Mouse (Mus musculus): Measurements from ENCODE around the gene Alg2. TPM values are rescaled to one million over a fixed set of nuclear protein-coding genes. Genes with fewer than 3 reads are reported as not detected.

Gene Alg2
- polyA plus RNA-seq, 1 experiment = 22.7 TPM

DNA sequence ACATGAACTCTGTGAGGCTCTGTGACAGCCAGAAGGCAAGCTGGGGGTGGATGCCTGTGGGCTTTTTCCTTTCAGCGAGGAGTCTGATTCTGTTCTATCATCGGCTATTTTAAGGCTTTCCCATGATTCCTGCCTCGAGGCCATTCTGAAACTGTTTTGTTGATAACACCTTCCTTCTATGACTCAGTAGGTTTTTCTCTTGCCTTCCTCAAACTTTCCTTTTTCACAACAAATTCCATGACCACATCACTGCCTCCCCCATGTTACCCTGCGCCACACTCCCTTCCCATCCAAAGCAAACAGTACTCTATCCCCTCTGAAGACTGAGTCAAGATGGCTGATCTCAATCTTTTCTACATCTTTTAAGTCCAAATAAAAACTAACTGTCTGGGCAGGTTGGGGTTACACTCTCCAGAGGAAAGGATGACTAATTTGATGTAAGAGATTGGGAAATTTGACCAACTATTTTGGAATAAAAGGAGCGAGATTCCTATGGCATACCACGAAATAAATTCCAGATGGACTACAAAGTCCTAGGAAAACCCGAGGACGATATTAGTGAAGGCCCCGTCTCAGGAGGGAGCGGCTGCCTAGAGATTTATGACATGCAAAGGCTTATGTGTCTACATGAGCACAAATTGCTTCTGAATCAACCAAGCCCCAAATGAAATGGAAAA, 30.8 kb upstream of the Alg2 start:
- Histone ChIP-seq H3ac (ENCODE audit: control insufficient read depth, insufficient read length) (no peak overlapping the region), H3K4me2 (ENCODE audit: low read depth) (peak overlapping the region; percentile 73), H3K79me2 (ENCODE audit: control insufficient read depth, insufficient read depth) (no peaks in the 10 kb centered on the region), H3K27me3 (ENCODE audit: control insufficient read depth, insufficient read depth, insufficient read length) (no peaks in the 10 kb centered on the region), H3K4me3 (no peak overlapping the region), H3K36me3 (ENCODE audit: control insufficient read depth, insufficient read depth) (no peaks in the 10 kb centered on the region)
- peak; percentile 59; the same call in 1 of the 2 replicates for TF ChIP-seq CEBPB (IDR thresholded peaks at IDR 0.05; ENCODE audit: insufficient read depth, poor library complexity, severe bottlenecking)
- TF ChIP-seq POLR2A (IDR thresholded peaks at IDR 0.05; ENCODE audit: insufficient read length, low read depth) = no peak

DNA sequence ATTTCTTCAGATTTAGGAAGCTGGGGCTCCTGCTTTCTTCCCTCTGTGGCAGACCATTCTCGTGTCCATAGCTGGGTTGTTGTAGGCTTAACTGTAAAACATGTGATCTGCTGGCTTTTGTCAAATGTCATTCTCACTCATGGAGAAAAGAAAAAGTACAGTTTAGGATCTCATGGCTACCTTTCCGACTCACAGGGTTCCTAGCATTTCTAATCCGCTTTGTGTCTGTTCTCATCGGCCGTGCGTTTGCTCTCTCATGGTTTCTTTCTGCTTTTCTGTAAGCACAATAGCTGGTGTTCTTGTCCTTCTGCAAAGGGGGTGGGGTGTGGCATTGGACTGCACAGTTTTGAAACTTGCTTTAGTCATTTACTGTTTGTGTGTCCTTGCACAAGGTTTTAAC, 28.9 kb upstream of the Alg2 start:
- Histone ChIP-seq H3K4me2 (ENCODE audit: low read depth) (peak overlapping the region; percentile 4), H3K4me3 (no peak overlapping the region)
- TF ChIP-seq SRF (IDR thresholded peaks at IDR 0.05; ENCODE audit: control insufficient read depth, insufficient read length, low read depth) (no peak), E2F4 (IDR thresholded peaks at IDR 0.05; ENCODE audit: insufficient read depth) (no peak), USF1 (IDR thresholded peaks at IDR 0.05; ENCODE audit: low read depth) (no peak)

DNA sequence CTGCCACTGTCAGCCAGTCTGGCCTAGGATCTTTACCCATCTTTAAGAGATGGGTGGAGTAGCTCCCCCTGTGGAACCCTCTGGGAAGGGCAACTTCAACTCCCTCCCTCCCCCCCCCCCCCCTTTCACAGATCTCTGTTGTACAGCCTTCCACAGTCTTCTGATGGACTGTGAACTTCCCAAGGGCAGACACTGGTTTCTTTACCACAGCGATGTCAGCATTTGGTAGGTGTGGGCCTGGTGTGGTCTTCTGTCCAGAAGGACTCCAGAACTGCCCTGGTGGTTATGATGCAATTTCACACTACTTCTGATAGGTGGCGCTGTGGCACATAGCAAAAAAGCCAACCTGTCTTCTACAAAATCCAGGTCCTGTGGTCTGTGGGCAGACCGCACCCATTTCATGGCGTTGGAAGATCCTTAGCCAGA, 28.4 kb upstream of the Alg2 start:
- Histone ChIP-seq H3ac (ENCODE audit: control insufficient read depth, insufficient read length) (no peak overlapping the region), H3K36me3 (ENCODE audit: control insufficient read depth, insufficient read depth) (no peaks in the 10 kb centered on the region), H3K4me3 (no peak overlapping the region), H3K79me2 (ENCODE audit: control insufficient read depth, insufficient read depth) (no peaks in the 10 kb centered on the region), H3K27me3 (ENCODE audit: control insufficient read depth, insufficient read depth, insufficient read length) (no peaks in the 10 kb centered on the region), H3K4me2 (ENCODE audit: low read depth) (peak overlapping the region; percentile 4)
- TF ChIP-seq MAX (IDR thresholded peaks at IDR 0.05; ENCODE audit: low read depth) (no peak), CEBPB (IDR thresholded peaks at IDR 0.05; ENCODE audit: insufficient read depth, poor library complexity, severe bottlenecking) (peak; percentile 49; the same call in 1 of the 2 replicates)

More for the DNA sequence above, 28.9 kb upstream of the Alg2 start:
- no peaks in the 10 kb centered on the region for H3K36me3 ChIP-seq (ENCODE audit: control insufficient read depth, insufficient read depth)
- H3K27me3 ChIP-seq (ENCODE audit: control insufficient read depth, insufficient read depth, insufficient read length) = no peaks in the 10 kb centered on the region
- H3ac ChIP-seq (ENCODE audit: control insufficient read depth, insufficient read length) = no peak overlapping the region
- H3K79me2 ChIP-seq (ENCODE audit: control insufficient read depth, insufficient read depth) = no peaks in the 10 kb centered on the region

DNA sequence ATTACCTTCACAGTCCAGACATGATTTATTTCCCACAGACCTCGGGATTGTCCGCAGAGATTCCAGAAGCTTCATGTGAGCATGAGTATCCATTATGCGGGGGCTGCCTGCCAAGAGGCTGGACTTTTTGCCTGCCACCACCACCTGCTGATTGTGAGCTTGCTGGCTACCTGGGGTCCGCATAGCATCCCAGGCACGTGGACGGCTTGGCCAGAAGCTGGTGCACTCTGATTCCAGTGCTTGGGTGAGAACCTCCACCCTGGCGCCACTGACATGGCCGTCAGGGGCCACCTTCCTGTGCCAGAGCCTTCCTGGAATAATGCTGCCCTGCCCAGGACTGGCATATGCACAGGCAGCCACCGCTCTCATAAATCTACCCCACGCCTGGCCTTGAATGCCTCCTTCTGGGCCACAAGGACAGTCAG, 25.0 kb upstream of the Alg2 start:
- no peaks in the 10 kb centered on the region for H3K27me3 ChIP-seq (ENCODE audit: control insufficient read depth, insufficient read depth, insufficient read length)
- H3K79me2 ChIP-seq (ENCODE audit: control insufficient read depth, insufficient read depth) = no peaks in the 10 kb centered on the region
- peak overlapping the region; percentile 28 for H3K4me2 ChIP-seq (ENCODE audit: low read depth)
- no peak overlapping the region for H3K4me3 ChIP-seq
- TF ChIP-seq MAX (IDR thresholded peaks at IDR 0.05; ENCODE audit: low read depth) (no peak), TCF12 (IDR thresholded peaks at IDR 0.05; ENCODE audit: insufficient read depth, poor library complexity, severe bottlenecking) (no peak), TCF3 (IDR thresholded peaks at IDR 0.05; ENCODE audit: insufficient read length, low read depth) (no peak), USF1 (IDR thresholded peaks at IDR 0.05; ENCODE audit: low read depth) (no peak), E2F4 (IDR thresholded peaks at IDR 0.05; ENCODE audit: insufficient read depth) (no peak), POLR2AphosphoS2 (IDR thresholded peaks at IDR 0.05; ENCODE audit: insufficient read length, low read depth) (no peak), SRF (IDR thresholded peaks at IDR 0.05; ENCODE audit: control insufficient read depth, insufficient read length, low read depth) (no peak), MYOD1 (IDR thresholded peaks at IDR 0.05; ENCODE audit: control insufficient read depth in 1 of 3, insufficient read length in 2 of 3, low read depth in 2 of 3) (peak in 1 of 3 experiments; percentile 51)
- H3K36me3 ChIP-seq (ENCODE audit: control insufficient read depth, insufficient read depth) = no peaks in the 10 kb centered on the region
- no peak overlapping the region for H3ac ChIP-seq (ENCODE audit: control insufficient read depth, insufficient read length)

DNA sequence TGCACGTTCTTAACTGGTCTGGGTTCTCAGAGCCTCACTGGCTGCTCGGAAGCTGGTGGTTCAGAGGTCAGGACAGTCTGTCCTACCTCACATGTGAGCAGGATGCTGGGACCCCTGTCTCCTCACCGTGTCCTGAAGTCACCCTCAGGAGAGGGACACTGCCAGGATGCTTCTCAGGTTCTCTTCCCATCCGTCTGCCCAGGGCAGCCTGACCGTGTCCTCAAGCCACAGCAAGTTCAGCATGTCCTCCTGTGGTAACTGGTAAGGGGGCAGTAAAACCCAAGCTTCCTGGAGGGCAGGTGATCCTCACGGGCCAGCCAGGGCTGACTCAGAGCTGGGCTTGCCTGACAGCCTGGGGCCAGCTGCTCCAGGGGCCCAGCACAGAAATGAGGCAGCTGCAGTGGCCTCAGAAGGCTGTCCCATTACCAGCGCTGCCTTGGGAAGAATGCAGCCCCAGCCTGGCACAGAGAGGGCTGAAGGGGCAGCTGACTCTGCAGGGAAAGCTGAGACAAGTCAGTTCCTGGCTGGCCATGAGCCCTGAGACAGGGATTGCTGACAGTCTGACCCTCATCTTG, 23.8 kb upstream of the Alg2 start:
- no peak overlapping the region for H3K4me3 ChIP-seq
- no peak overlapping the region for H3ac ChIP-seq (ENCODE audit: control insufficient read depth, insufficient read length)
- TF ChIP-seq TCF12 (IDR thresholded peaks at IDR 0.05; ENCODE audit: insufficient read depth, poor library complexity, severe bottlenecking) = peak; percentile 73
- TF ChIP-seq MYOD1 (IDR thresholded peaks at IDR 0.05; ENCODE audit: control insufficient read depth in 1 of 3, insufficient read length in 2 of 3, low read depth in 2 of 3) = peak; percentile 74 to 99 (median 90)
- TF ChIP-seq E2F4 (IDR thresholded peaks at IDR 0.05; ENCODE audit: insufficient read depth) = no peak
- no peak for TF ChIP-seq POLR2AphosphoS2 (IDR thresholded peaks at IDR 0.05; ENCODE audit: insufficient read length, low read depth)
- TF ChIP-seq USF1 (IDR thresholded peaks at IDR 0.05; ENCODE audit: low read depth) = no peak
- no peak for TF ChIP-seq CEBPB (IDR thresholded peaks at IDR 0.05; ENCODE audit: insufficient read depth, poor library complexity, severe bottlenecking)
- no peak for TF ChIP-seq POLR2A (IDR thresholded peaks at IDR 0.05; ENCODE audit: insufficient read length, low read depth)
- peak; percentile 92 to 99 (median 95) for TF ChIP-seq MYOG (IDR thresholded peaks at IDR 0.05; ENCODE audit: control insufficient read depth in 1 of 3, insufficient read depth in 1 of 3, insufficient read length in 2 of 3, low read depth in 2 of 3)
- TF ChIP-seq SRF (IDR thresholded peaks at IDR 0.05; ENCODE audit: control insufficient read depth, insufficient read length, low read depth) = no peak
- TF ChIP-seq TCF3 (IDR thresholded peaks at IDR 0.05; ENCODE audit: insufficient read length, low read depth) = peak; percentile 92
- TF ChIP-seq MAX (IDR thresholded peaks at IDR 0.05; ENCODE audit: low read depth) = no peak
- no peak for TF ChIP-seq REST (IDR thresholded peaks at IDR 0.05; ENCODE audit: insufficient read depth, insufficient read length)
- H3K27me3 ChIP-seq (ENCODE audit: control insufficient read depth, insufficient read depth, insufficient read length) = no peaks in the 10 kb centered on the region
- peak overlapping the region; percentile 28 for H3K4me2 ChIP-seq (ENCODE audit: low read depth)
- no peaks in the 10 kb centered on the region for H3K79me2 ChIP-seq (ENCODE audit: control insufficient read depth, insufficient read depth)
- H3K36me3 ChIP-seq (ENCODE audit: control insufficient read depth, insufficient read depth) = no peaks in the 10 kb centered on the region

Data from myocyte (in vitro differentiated cells).